Mouse (Mus musculus): Measurements from ENCODE around the gene Grik4.

GRCm38 (mm10) chr9:42688143-42688542 lies 256.1 kb downstream of the Grik4 start:
- TF ChIP-seq CTCF (IDR thresholded peaks at IDR 0.05; ENCODE audit: insufficient read depth, low read depth, low read length) (peak; percentile 45; the same call in 1 of the 2 replicates), POLR2A (IDR thresholded peaks at IDR 0.05; ENCODE audit: insufficient read depth, low read depth, low read length) (no peak)

All from olfactory bulb, adult 2 months (tissue).